Mouse (Mus musculus) stomach, embryonic 16.5 days (tissue): Measurements from ENCODE around the gene Yrdc. TPM values are rescaled to one million over a fixed set of nuclear protein-coding genes. Genes with fewer than 3 reads are reported as not detected.

Experiments used
- ATAC-seq: fragments of 200-750 bp; cut with Nextera tagmentation; 2 replicates; pipeline ENCODE4 v1.8.0; 2017; ENCODE audit warnings: moderate number of reproducible peaks, moderate TSS enrichment; ENCODE audit not compliant: insufficient read depth, low FRiP score
- H3K27ac ChIP-seq: fragments of 300-500 bp; sonication (generic); 2 replicates; pipeline ENCODE4 v1.5.1; 2014; ENCODE audit warnings: low read length
- H3K27me3 ChIP-seq: fragments of 300-500 bp; sonication (generic); 2 replicates; pipeline ENCODE4 v1.6.1; 2014; ENCODE audit warnings: low read length, control low read depth, mixed read lengths; ENCODE audit not compliant: control insufficient read depth, insufficient read depth
- H3K36me3 ChIP-seq: fragments of 300-500 bp; sonication (generic); 2 replicates; pipeline ENCODE4 v1.6.1; 2014; ENCODE audit warnings: low read length; ENCODE audit not compliant: control insufficient read depth, insufficient read depth
- H3K4me1 ChIP-seq: fragments of 300-500 bp; sonication (generic); 2 replicates; pipeline ENCODE4 v1.6.1; 2014; ENCODE audit warnings: low read length, control low read depth, mixed read lengths; ENCODE audit not compliant: control insufficient read depth, insufficient read depth
- H3K4me2 ChIP-seq: fragments of 300-500 bp; sonication (generic); 2 replicates; pipeline ENCODE4 v1.6.1; 2014; ENCODE audit warnings: low read depth, low read length, mixed read lengths
- H3K4me3 ChIP-seq: fragments of 300-500 bp; sonication (generic); replicated peaks from 2 replicates; pipeline ENCODE4 v1.5.1; 2014; ENCODE audit warnings: mild to moderate bottlenecking, low read length
- H3K9ac ChIP-seq: fragments of 300-500 bp; sonication (generic); 2 replicates; pipeline ENCODE4 v1.6.1; 2014; ENCODE audit warnings: low read length
- H3K9me3 ChIP-seq: fragments of 300-500 bp; sonication (generic); replicated peaks from 2 replicates; pipeline ENCODE4 v1.6.1; 2016; ENCODE audit warnings: low read length, control low read depth; ENCODE audit not compliant: control insufficient read depth
- WGBS: fragments of 180-500 bp; shearing (Covaris S2); extraction: QIAGEN DNeasy Blood & Tissue Kit; methylation state at CpG from one replicate; pipeline ENCODE4 v1.1.7; 2014; 5-methylcytosine and 5-hydroxymethylcytosine counted together
- polyA plus RNA-seq: library from polyadenylated mRNA; unstranded; fragments of >200 nt; fragmentation: Nextera tagmentation; extraction: Ambion mirVana; gene quantifications from 2 replicates; pipeline ENCODE4 v1.2.1, GENCODE M21; 2015

Gene Yrdc
- polyA plus RNA-seq, 1 experiment from 2014 or later = 22.3 TPM

- 60% methylated on average over 10 of the region's 10 CpGs for WGBS
- Histone ChIP-seq H3K27ac (no peak overlapping the region), H3K4me1 (no peaks in the 10 kb centered on the region), H3K36me3 (no peaks in the 10 kb centered on the region), H3K9me3 (no peaks in the 10 kb centered on the region), H3K9ac (no peak overlapping the region), H3K4me3 (no peak overlapping the region), H3K4me2 (no peak overlapping the region), H3K27me3 (peaks cover 36% of the 10 kb centered on the region)
- ATAC-seq = no peak
These were observed 47.9 kb downstream of the Yrdc start for GRCm38 (mm10) chr4:124898428-124898827.

- H3K4me3 ChIP-seq = no peak overlapping the region
- H3K9me3 ChIP-seq = no peaks in the 10 kb centered on the region
- H3K27ac ChIP-seq = no peak overlapping the region
- ATAC-seq = no peak
- H3K9ac ChIP-seq = no peak overlapping the region
- 44% methylated on average over 5 of the region's 5 CpGs for WGBS
- H3K27me3 ChIP-seq = peaks cover 21% of the 10 kb centered on the region
- no peaks in the 10 kb centered on the region for H3K4me1 ChIP-seq
- no peaks in the 10 kb centered on the region for H3K36me3 ChIP-seq
- no peak overlapping the region for H3K4me2 ChIP-seq
These were observed 49.4 kb downstream of the Yrdc start for GRCm38 (mm10) chr4:124899906-124900305.

Other genes starting within 250 kb of the Yrdc start
- gene 3100002H09Rik, start 239.9 kb upstream of the Yrdc start, polyA plus RNA-seq = not detected in 2 replicates
- 0.13 and 0.14 TPM in 2 replicates for gene Pou3f1, start 193.9 kb upstream of the Yrdc start, polyA plus RNA-seq
- 85.7 and 88.8 TPM in 2 replicates for gene Utp11, start 157.1 kb upstream of the Yrdc start, polyA plus RNA-seq
- gene Fhl3, start 150.0 kb upstream of the Yrdc start, polyA plus RNA-seq = 10.1 and 10.8 TPM in 2 replicates
- 114 and 118 TPM in 2 replicates for gene Sf3a3, start 135.9 kb upstream of the Yrdc start, polyA plus RNA-seq
- 33.0 and 35.8 TPM in 2 replicates for gene Inpp5b, start 108.8 kb upstream of the Yrdc start, polyA plus RNA-seq
- gene Mtf1, start 48.6 kb upstream of the Yrdc start, polyA plus RNA-seq = 13.9 and 14.5 TPM in 2 replicates
- 40.9 and 47.4 TPM in 2 replicates for gene 1110065P20Rik, start 517 bp downstream of the Yrdc start, polyA plus RNA-seq
- 0.41 and 0.59 TPM in 2 replicates for gene Maneal, start 11.5 kb downstream of the Yrdc start, polyA plus RNA-seq
- gene Epha10, start 30.2 kb downstream of the Yrdc start, polyA plus RNA-seq = 0.09 and 0.14 TPM in 2 replicates
- 10.9 and 11.8 TPM in 2 replicates for gene 9930104L06Rik, start 86.4 kb downstream of the Yrdc start, polyA plus RNA-seq
- 111 and 114 TPM in 2 replicates for gene Cdca8, start 88.6 kb downstream of the Yrdc start, polyA plus RNA-seq
- gene Rspo1, start 135.8 kb downstream of the Yrdc start, polyA plus RNA-seq = 7.5 and 10.3 TPM in 2 replicates
- 76.7 and 80.0 TPM in 2 replicates for gene Gnl2, start 165.9 kb downstream of the Yrdc start, polyA plus RNA-seq
- gene Dnali1, start 215.0 kb downstream of the Yrdc start, polyA plus RNA-seq = 0.10 and 0.31 TPM in 2 replicates
- gene Snip1, start 216.0 kb downstream of the Yrdc start, polyA plus RNA-seq = 17.2 and 20.5 TPM in 2 replicates
- 41.5 and 45.0 TPM in 2 replicates for gene Meaf6, start 234.5 kb downstream of the Yrdc start, polyA plus RNA-seq